Comparison of ENCODE assay signal across 10 mouse cellular contexts in the genomic region with DNA sequence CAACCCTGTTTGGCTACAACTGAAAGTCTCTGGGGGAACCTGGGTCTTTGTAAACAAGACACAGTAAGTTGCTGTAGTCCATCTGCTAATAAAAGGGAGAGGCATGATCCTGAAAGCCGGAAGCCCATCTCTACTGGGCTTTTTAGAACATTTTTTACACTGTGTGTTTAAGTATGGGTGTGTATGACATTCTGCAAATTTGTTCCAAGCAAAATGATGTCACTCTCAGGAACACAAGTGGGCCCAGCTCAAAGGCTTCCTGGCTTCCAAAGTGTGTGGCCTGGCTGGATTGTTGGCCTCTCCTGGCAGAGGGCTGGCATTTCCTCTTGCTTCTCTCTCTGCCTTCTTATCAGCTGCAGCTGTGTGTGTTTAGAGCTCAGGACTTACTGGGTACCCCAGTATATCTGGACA. TPM values are rescaled to one million over a fixed set of nuclear protein-coding genes. Genes with fewer than 3 reads are reported as not detected.
DNase-seq lines count a peak whose midpoint lies in the region; ATAC-seq and TF ChIP-seq lines count a peak whose summit lies in the region.
"Had no signal": no experiment of that assay in that cellular context is flagged by ENCODE, and none has a peak within 500 bp of the region (broad histone marks: within the 10 kb centered on the region; RNA-seq: fewer than 3 reads in every experiment).

No protein-coding gene starts in this region.

- H3K4me2 ChIP-seq in lung, postnatal 0 days (replicated peaks; ENCODE audit: low read depth, low read length) = no peak overlapping the region

- WGBS in lung, postnatal 0 days = 23% methylated on average over 1 of the region's 1 CpGs

- no peaks in the 10 kb centered on the region for H3K9me3 ChIP-seq in E14TG2a.4 (ENCODE audit: low read length)
- H3K9me3 ChIP-seq in lung, postnatal 0 days (ENCODE audit: low read length) = no peaks in the 10 kb centered on the region

- no peak for TF ChIP-seq POLR2A in bone marrow macrophage, adult 2 months (IDR thresholded peaks at IDR 0.05; ENCODE audit: borderline replicate concordance, low read depth, low read length)

- H3K27me3 ChIP-seq in E14TG2a.4 (ENCODE audit: insufficient read depth, low read length) = no peaks in the 10 kb centered on the region
- no peaks in the 10 kb centered on the region for H3K27me3 ChIP-seq in lung, postnatal 0 days (replicated peaks; ENCODE audit: insufficient read depth, low read length)

- H3K36me3 ChIP-seq in E14TG2a.4 (ENCODE audit: insufficient read depth, low read length) = peaks cover 22% of the 10 kb centered on the region
- no peaks in the 10 kb centered on the region for H3K36me3 ChIP-seq in lung, postnatal 0 days (ENCODE audit: insufficient read depth, low read length)

- peaks cover 93% of the 10 kb centered on the region for H3K4me1 ChIP-seq in E14TG2a.4 (replicated peaks; ENCODE audit: low read depth, low read length)
- H3K4me1 ChIP-seq in bone marrow macrophage, adult 2 months (ENCODE audit: control insufficient read depth, insufficient read depth, low read length) = peaks cover 34% of the 10 kb centered on the region
- H3K4me1 ChIP-seq in lung, postnatal 0 days (ENCODE audit: insufficient read depth, low read depth, low read length) = peaks cover 16% of the 10 kb centered on the region; the same call in 1 of the 2 replicates

- peak; percentile 82 for TF ChIP-seq EP300 in lung, postnatal 0 days (IDR thresholded peaks at IDR 0.05)

- no peak overlapping the region for H3K9ac ChIP-seq in lung, postnatal 0 days (replicated peaks; ENCODE audit: low read depth)

- DNase-seq in heart, postnatal 36 days = peak; percentile 36 to 62
- DNase-seq in lung, postnatal 0 days (ENCODE audit: low spot score) = peak; percentile 89
- no peak for DNase-seq in left cerebral cortex, postnatal 4 days
- DNase-seq in retina, postnatal 1 day = no peak
- no peak for DNase-seq in frontal cortex, postnatal 10 days (ENCODE audit: low spot score in 2 of 2)
- DNase-seq in left cerebral cortex, adult 18-20 months (ENCODE audit: low spot score in 2 of 2) = no peak
- DNase-seq: kidney, postnatal 4 days; thymus, adult 2 months had no signal

- TF ChIP-seq CTCF in E14TG2a.4 (conservative IDR thresholded peaks at IDR 0.05; ENCODE audit: low read length) = no peak
- TF ChIP-seq CTCF in bone marrow macrophage, adult 2 months (IDR thresholded peaks at IDR 0.05; ENCODE audit: low read depth, low read length) = no peak
- no peak for TF ChIP-seq CTCF in lung, postnatal 0 days (IDR thresholded peaks at IDR 0.05)

- peak; percentile 63 for ATAC-seq in lung, postnatal 0 days

- peak overlapping the region; percentile 68 for H3K27ac ChIP-seq in bone marrow macrophage, adult 2 months (ENCODE audit: insufficient read depth, low read depth, low read length)
- H3K27ac ChIP-seq in lung, postnatal 0 days (ENCODE audit: low read length) = peak overlapping the region; percentile 79

- intact Hi-C loops in heart, postnatal 36 days (cut with DNase I) = no loop called here
- intact Hi-C loops in left cerebral cortex, postnatal 4 days (cut with DNase I) = no loop called here

- H3K4me3 ChIP-seq in E14TG2a.4 (replicated peaks; ENCODE audit: low read length) = peak overlapping the region; percentile 87; the same call in 1 of the 2 replicates
- H3K4me3 ChIP-seq in bone marrow macrophage, adult 2 months (ENCODE audit: insufficient read depth, low read length) = no peak overlapping the region
- H3K4me3 ChIP-seq in lung, postnatal 0 days (ENCODE audit: low read depth, low read length) = no peak overlapping the region

RNA-seq across cellular contexts. Expression of gene Mical1, which starts 1.1 kb away (rescaled TPM):
- 44.8 and 55.9 TPM in 2 replicates for polyA plus RNA-seq in bone marrow macrophage, adult 2 months (2012; ENCODE audit: insufficient read depth, insufficient read length, missing spikeins)
- total RNA-seq in heart, postnatal 36 days (2021) = 10 to 100 TPM; 14.5 to 15.8 TPM
- 22.8 and 27.9 TPM in 2 replicates for polyA plus RNA-seq in lung, postnatal 0 days (2015; fragmentation: Nextera tagmentation; extraction: Ambion mirVana)
- 10 to 100 TPM; 75.8 to 82.1 TPM for total RNA-seq in left cerebral cortex, postnatal 4 days (2021)
- total RNA-seq in left cerebral cortex, adult 18-20 months (2021) = 10 to 100 TPM; 25.1 to 25.5 TPM

RNA-seq across cellular contexts. Expression of gene Smpd2, which starts 15.2 kb away (rescaled TPM):
- 15.2 and 15.8 TPM in 2 replicates for polyA plus RNA-seq in bone marrow macrophage, adult 2 months (2012; ENCODE audit: insufficient read depth, insufficient read length, missing spikeins)
- total RNA-seq in heart, postnatal 36 days (2021) = 10 to 100 TPM; 42.8 to 45.3 TPM
- 54.9 and 58.6 TPM in 2 replicates for polyA plus RNA-seq in lung, postnatal 0 days (2015; fragmentation: Nextera tagmentation; extraction: Ambion mirVana)
- total RNA-seq in left cerebral cortex, postnatal 4 days (2021) = 10 to 100 TPM; 20.1 to 21.9 TPM
- 10 to 100 TPM; 15.0 to 16.9 TPM for total RNA-seq in left cerebral cortex, adult 18-20 months (2021)

RNA-seq across cellular contexts. Expression of gene Ppil6, which starts 15.3 kb away (rescaled TPM):
- polyA plus RNA-seq in bone marrow macrophage, adult 2 months (2012; ENCODE audit: insufficient read depth, insufficient read length, missing spikeins) = not detected in 2 replicates
- total RNA-seq in heart, postnatal 36 days (2021) = 1 to 10 TPM; 1.2 to 1.8 TPM
- 11.1 and 11.7 TPM in 2 replicates for polyA plus RNA-seq in lung, postnatal 0 days (2015; fragmentation: Nextera tagmentation; extraction: Ambion mirVana)
- total RNA-seq in left cerebral cortex, postnatal 4 days (2021) = 1 to 10 TPM; 4.6 to 4.9 TPM
- total RNA-seq in left cerebral cortex, adult 18-20 months (2021) = 1 to 10 TPM; 4.4 to 5.7 TPM

RNA-seq across cellular contexts. Expression of gene Zbtb24, which starts 24.8 kb away (rescaled TPM):
- 11.8 and 13.4 TPM in 2 replicates for polyA plus RNA-seq in bone marrow macrophage, adult 2 months (2012; ENCODE audit: insufficient read depth, insufficient read length, missing spikeins)
- 1 to 10 TPM; 8.6 to 8.9 TPM for total RNA-seq in heart, postnatal 36 days (2021)
- polyA plus RNA-seq in lung, postnatal 0 days (2015; fragmentation: Nextera tagmentation; extraction: Ambion mirVana) = 14.6 and 14.8 TPM in 2 replicates
- 10 to 100 TPM; 19.2 to 20.5 TPM for total RNA-seq in left cerebral cortex, postnatal 4 days (2021)
- total RNA-seq in left cerebral cortex, adult 18-20 months (2021) = 10 to 100 TPM; 19.1 to 19.8 TPM

RNA-seq across cellular contexts. Expression of gene Cd164, which starts 44.2 kb away (rescaled TPM):
- 54.0 and 57.3 TPM in 2 replicates for polyA plus RNA-seq in bone marrow macrophage, adult 2 months (2012; ENCODE audit: insufficient read depth, insufficient read length, missing spikeins)
- 100 to 1,000 TPM; 144 to 145 TPM for total RNA-seq in heart, postnatal 36 days (2021)
- 130 and 135 TPM in 2 replicates for polyA plus RNA-seq in lung, postnatal 0 days (2015; fragmentation: Nextera tagmentation; extraction: Ambion mirVana)
- total RNA-seq in left cerebral cortex, postnatal 4 days (2021) = 10 to 100 TPM; 39.9 to 43.4 TPM
- total RNA-seq in left cerebral cortex, adult 18-20 months (2021) = 10 to 100 TPM; 61.0 to 68.7 TPM

Comparison
In these comparisons a context has a peak if more than half of its experiments do, and no peak if none do; other contexts are left out.
1. DNase-seq: peak in heart, postnatal 36 days (2 of 2) and lung, postnatal 0 days (single experiment); none in left cerebral cortex, postnatal 4 days (single experiment), retina, postnatal 1 day (single experiment), frontal cortex, postnatal 10 days (0 of 2) and left cerebral cortex, adult 18-20 months (0 of 2).